Mouse (Mus musculus): ENCODE results near the gene Xrcc5.
A peak's percentile ranks its signal among the peaks of the same experiment; 100 is the strongest.

Gene Xrcc5

GRCm38 (mm10) chr1:72316409-72316808 lies 9.2 kb downstream of the Xrcc5 start:
- no peak for DNase-seq

- no peak for DNase-seq
These were observed 9.7 kb downstream of the Xrcc5 start for GRCm38 (mm10) chr1:72316901-72317300.

DNA sequence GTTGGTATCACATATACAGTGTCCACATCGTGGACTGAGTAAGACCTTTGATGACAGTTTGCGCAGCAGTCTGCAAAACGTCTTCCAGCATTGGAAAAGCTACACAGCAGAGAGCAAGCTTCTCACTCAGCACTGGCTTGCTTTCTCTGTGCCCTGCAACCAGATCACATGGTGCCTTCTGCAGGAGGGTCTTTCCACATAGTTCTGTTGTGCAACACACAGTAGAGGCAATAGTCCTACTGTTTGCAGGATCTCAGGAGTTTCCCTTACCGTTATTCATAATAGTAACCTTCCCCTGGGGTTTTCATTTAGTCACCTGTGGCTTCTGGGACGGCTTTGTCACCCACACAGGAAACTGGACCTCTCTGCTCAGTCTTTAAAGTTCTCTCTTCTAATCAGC lies 13.5 kb downstream of the Xrcc5 start:
- no peak for DNase-seq

GRCm38 (mm10) chr1:72323248-72323647 lies 16.0 kb downstream of the Xrcc5 start:
- no peak for DNase-seq

GRCm38 (mm10) chr1:72326162-72326821 lies 19.1 kb downstream of the Xrcc5 start:
- no peak for DNase-seq

GRCm38 (mm10) chr1:72334807-72335206 lies 27.6 kb downstream of the Xrcc5 start:
- DNase-seq, result no peak

DNA sequence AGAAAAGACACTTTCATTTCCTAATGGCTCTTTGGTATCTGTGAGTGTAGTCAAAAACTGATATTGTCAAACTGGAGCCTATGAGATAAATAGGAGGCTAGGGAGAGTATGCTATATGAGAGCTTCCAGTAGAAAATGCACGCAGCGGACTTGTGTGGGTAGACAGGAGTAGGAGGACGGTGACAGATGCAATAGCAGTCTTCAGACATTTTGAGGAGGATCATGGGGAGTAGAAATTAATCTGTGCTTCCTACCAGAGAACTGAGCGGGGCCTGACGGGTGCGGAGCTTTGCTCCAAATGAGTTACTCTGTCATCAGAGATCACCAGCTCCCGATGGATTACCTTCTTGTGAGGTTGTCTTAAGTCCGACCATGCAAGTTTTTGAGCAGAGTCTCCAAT lies 29.6 kb downstream of the Xrcc5 start:
- DNase-seq, result peak; percentile 33

DNA sequence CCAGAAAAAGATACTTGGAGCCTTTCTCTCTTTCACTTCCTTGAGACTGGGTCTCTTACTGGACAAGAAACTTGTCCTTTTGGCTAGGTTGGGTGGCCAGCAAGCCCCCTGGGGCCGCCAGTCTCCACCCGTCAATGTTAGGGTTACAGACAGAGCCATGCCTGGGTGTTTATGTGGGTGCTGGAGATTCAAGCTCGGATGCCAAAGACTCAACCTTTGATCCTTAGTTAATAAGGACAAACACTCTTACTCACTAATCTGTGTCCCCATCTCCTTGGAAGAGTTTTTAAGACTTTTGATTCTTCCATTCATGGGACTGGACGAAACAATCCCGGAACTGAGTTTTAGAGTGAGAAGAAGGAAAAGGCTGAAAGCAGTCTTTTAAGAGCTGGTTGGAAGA lies 31.1 kb downstream of the Xrcc5 start:
- no peak for DNase-seq

GRCm38 (mm10) chr1:72347873-72348272 lies 40.7 kb downstream of the Xrcc5 start:
- DNase-seq, result no peak

DNA sequence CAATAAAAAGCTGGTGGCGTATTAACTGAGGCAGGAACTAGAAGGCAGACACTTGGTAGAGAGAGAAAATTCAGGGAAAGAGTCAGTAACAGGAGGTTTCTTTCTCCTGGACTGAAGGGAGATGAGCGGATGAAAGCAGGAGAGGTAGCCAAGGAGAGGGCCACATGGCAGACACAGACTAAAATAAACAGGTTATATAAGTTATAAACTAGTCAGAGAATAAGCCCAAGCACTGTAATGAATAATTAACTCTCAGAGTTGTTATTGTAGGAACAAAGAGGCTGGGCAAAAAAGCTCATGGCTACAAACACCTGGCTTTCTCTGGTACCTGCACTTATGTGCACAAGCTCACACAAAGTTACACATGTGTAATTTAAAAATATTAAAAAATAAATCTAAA lies 47.6 kb downstream of the Xrcc5 start:
- DNase-seq, result no peak

GRCm38 (mm10) chr1:72358216-72358615 lies 51.0 kb downstream of the Xrcc5 start:
- no peak for DNase-seq

DNA sequence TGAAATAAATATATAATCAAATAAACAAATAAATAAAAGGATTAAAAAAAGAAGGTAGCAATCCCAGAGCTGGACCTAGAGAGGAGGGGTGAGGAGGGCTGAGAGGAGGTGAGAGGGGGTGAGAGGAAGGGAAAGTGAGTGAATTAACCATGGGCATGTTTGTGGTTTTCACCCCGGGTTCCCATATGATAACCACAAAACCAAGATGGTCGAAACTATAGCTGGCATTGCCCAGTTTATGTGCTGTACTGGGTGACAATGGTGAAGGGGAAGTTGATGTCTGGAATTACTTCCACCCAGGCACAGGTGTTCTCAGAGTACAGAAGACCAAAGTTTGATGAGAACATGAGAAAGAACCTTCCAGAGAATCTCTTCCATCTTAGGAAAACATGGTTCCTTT lies 52.2 kb downstream of the Xrcc5 start:
- no peak for DNase-seq

- DNase-seq, result no peak
These were observed 53.6 kb downstream of the Xrcc5 start for GRCm38 (mm10) chr1:72360809-72361208.

DNA sequence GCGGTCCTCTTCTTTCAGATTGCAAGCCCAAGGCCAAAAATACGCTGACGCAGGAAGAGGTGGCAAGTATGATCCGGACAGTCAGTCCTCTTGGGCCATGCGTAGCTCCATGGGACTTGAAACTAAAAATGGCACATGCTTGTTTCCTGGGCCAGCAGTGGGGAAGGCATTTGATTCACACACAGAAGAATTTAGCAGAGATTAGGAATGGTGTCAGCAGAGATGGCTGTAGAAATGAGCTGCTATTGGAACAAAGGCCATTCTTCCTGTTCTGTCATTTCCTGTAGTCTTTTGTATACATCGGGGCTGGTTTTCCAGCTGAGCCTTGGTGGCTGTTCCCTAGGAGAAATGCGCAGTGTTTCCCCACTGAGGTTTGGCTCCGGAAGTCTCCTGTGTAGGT lies 57.4 kb downstream of the Xrcc5 start:
- no peak for DNase-seq

DNA sequence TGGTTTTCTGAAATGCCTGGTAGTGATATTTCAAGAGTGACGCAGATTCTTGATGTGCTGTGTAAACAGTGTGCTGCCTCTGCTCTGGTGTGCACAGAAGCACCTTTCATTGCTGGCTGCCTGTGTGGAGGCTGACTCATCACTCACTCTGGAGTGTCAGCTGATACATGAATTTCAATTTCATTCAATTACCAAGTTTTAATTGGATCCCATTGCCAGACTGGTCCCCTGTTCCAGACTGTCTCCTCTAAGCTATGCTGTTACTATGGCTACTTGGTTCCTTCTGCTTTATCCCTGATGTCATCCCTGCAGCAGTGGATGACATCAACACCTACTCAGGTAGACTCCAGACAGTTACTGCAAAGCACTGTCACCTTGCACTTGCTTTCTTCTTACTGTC lies 65.3 kb downstream of the Xrcc5 start:
- DNase-seq, result peak; percentile 81

- DNase-seq, result no peak
These were observed 65.7 kb downstream of the Xrcc5 start for GRCm38 (mm10) chr1:72372913-72373312.

- no peak for DNase-seq
These were observed 66.4 kb downstream of the Xrcc5 start for GRCm38 (mm10) chr1:72373648-72374047.

GRCm38 (mm10) chr1:72374049-72374448 lies 66.8 kb downstream of the Xrcc5 start:
- no peak for DNase-seq

DNA sequence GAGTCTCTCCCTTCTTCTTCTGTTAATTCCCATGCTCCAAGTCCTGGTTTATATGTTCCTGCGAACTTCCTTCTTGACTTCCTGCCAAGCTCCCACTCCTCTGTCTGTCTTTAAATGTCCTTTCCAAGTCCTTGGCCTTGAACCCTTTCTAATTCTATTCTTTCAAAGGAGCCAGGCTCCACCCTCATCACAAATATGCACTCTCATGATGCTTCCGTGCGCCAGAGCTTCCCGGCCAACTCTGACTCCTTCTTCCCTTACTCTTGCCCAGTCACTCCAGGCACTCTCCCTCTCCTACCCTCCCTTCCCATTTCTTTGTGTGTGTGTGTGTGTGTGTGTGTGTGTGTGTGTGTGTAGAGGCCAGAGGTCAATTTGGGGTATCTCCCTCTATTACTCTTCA lies 70.9 kb downstream of the Xrcc5 start:
- no peak for DNase-seq

GRCm38 (mm10) chr1:72379752-72380353 lies 72.6 kb downstream of the Xrcc5 start:
- DNase-seq, result no peak

GRCm38 (mm10) chr1:72380544-72380943 lies 73.3 kb downstream of the Xrcc5 start:
- no peak for DNase-seq

GRCm38 (mm10) chr1:72383056-72383455 lies 75.8 kb downstream of the Xrcc5 start:
- DNase-seq, result no peak

DNA sequence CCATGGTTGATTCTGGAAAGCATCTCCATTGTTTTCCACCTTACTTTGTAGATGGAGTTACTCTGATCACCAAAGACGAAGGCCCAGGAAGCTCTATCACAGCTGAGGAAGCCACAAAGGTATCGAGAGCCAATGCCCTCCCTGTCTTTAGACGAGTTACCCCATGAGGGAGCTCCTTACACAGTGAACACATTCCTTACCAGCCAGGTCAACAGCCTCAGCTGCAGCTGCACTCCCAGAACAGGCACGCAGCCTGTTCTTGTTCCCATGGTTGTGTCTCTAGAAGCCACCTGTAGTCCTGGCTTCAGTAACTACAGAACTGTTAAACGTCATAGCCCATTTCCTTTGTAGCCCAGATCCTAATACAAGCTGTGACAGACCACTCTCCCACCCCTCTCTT lies 76.4 kb downstream of the Xrcc5 start:
- no peak for DNase-seq

- DNase-seq, result no peak
These were observed 83.2 kb downstream of the Xrcc5 start for GRCm38 (mm10) chr1:72390420-72390819.

Data from layer of hippocampus, adult 9-11 months (tissue).